Mouse (Mus musculus) cerebellum, postnatal 36 days (tissue): Measurements from ENCODE around the gene Dst.

ENCODE experiments used
- DNase-seq, 2 experiments: peaks; one replicate each; pipeline ENCODE4 v3.0.0; 2021 to 2022; ENCODE audit warnings: mixed read lengths in 2 of 2

Gene Dst

DNA sequence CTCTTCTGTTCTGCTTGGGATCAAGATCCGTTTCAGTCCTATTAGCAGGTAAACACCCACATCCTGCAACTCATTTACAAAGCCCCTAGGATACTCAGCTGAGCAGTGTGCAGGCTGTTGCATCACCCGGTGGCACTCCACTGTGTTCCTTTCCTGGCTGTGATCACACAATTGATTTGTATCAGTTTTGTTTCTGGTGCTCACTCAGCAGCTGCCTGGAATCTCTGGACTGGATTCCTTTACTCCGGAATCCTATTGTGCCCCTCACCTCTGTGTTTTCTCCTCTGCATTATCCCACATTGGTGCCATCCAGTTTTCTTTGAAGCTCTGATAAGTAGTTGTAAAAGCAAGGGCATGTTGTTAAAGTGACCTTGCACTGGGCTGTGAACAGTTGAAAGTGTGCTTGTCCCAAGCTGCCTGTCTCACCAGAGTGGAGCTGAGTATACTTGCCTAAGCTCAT, 195.7 kb downstream of the Dst start:
- DNase-seq, result no peak

DNA sequence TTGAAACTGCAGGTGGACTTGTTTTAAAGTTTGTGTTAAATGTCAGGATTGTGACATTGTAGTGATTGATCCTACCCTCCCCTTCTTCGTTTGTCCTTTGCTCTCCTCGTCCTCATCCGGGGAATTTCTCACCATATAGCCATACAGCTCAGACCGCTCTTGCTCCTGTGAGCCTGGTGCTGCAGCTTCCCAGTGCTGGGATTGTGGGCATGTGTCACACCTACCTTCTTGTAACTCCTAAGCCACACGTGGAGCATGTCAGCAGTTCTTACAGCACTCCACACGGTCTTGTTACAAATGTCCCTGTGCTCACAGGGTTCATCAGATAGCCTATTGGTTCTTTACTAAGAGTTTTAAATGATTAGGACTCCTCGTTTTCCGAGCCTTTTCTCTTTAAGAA, 196.8 kb downstream of the Dst start:
- no peak for DNase-seq

DNA sequence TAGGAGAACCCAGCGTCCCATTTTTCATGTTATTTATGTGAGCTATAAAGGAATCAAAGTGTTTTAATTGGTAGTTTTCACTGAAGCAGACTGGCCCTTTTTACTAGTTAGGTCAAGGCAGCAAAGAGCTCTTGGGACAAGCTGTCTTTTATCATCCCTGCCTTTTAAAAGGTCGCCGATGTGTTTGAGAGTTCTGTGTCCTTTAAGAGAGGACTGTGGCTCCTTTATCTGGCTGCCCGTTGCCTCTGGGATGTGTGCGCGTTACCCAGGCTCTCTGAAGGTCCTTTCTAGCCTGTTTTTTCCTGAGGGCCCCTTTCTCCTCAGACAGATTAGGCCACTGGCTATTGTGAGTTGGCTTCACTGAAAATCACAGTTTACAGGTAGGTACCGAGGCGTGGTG, 198.6 kb downstream of the Dst start:
- DNase-seq, result no peak

DNA sequence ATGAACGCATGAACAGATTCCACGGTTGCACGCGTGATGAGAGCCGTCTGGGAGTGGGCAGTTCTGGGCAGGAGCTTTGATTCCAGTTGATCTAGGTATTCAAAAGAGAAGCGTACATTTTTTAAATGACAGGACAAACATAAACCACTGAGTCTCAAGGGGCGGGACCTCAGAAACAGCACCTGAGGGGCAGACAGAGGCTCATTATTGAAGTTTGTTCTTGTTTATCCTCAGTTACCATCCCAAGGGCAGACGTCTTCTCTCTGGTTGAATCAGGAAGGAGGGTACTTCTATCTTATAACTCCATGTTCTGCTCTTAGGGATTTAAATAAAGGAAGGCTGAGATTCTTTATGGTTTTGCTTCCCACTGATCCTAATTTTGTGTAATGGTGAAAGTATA, 199.1 kb downstream of the Dst start:
- DNase-seq, result no peak

DNA sequence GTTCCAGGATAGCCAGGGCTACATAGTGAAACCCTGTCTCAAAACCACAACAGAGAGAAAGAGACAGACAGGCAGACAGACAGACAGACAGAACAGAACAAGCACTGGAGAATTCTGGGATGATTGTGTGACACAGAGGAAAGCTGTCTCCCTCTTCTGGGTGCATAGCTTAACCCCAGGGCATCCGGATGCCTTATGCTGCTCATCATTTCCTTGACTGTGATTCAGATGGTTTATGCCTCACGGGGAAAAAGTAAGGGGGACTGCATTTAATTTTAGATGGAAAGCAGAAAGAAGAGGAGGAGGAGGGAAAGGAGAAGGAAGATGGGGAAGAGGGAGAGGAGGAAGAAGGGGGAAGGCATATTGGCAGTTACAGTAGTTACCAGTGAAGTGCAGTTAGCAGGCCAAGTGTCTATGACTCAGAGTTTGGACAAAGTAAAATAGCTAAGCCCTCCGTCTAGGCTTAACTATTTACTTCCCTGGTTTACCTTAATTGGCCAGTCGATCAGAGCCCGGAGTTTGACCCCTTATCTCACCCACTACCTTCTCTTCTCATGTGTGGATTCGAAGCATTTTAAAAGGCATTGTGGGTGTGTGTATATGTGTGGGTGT, 201.7 kb downstream of the Dst start:
- no peak for DNase-seq

DNA sequence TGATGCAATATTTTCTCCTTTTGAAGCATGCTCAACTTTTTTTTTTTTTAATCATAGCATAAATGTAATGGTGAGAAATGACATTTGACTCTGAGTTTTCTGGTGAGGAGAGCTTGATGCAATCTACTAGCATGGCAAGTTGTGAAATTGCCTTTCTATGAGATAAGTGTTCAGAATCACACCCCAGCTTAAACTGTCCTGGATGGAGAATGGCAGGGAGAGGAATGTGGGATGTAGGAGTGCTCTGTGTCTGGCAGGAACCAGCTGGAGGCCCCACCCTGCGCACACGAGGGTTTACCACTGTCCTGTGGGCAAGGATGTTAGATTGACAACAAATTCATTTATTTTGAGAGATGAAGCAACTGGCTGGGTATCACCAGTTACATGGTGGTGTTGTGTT, 202.8 kb downstream of the Dst start:
- no peak for DNase-seq

DNA sequence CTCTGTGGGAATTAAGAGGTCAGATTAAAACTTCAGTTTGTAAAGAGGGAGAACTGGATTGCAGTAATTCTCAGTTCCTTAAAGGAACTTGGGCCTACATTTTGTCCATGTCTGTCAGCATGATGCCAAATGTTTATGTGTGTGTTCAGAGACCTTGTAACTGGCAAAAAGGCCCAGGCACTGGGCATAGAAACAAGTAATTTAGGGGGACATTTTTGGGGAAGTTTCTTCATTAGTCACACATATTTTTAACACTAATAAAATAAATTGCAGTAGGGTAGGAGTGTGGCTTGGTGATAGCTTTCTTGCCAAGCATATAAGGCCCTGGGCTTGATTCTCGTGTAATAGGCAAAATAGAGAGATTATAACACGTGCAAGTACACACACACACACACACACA, 203.9 kb downstream of the Dst start:
- DNase-seq, result no peak

DNA sequence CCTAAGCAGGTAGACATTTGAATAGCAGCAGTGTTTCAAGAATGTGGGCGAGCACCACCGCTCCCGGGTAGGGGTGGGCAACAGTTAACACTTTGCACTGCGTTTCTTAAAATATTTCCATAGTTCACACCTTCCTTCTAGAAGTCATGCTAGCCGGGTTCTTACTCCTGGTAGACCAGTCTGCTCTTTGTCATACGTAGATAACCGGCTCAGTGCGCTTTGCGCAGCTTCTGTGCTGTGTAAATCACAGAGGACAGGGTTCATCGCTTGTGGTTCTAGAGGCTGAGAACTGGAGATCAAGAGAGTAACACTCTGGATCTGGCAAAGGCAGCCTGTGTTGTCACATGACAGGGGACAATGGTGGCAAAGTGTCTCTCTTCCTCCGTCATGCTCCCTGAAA, 208.4 kb downstream of the Dst start:
- no peak for DNase-seq

DNA sequence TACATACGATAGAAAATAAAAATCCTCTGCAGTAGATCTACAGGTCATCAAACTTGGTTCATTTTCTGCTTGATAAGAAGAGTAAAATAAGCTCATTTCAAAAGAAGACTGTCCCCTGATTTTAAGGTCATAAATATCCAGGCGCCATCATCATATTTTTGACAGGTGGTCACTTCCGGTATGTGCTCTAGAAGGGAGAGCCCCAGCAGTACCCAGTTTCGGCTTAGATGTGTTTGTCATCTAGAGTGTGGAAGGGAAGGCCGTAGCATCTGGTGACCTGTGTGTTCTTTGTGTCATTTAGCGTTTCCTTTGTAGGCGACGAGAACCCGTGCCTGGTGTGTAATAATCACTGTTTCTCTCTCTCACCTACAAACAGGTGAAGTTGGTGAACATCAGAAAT, 209.0 kb downstream of the Dst start:
- no peak for DNase-seq

DNA sequence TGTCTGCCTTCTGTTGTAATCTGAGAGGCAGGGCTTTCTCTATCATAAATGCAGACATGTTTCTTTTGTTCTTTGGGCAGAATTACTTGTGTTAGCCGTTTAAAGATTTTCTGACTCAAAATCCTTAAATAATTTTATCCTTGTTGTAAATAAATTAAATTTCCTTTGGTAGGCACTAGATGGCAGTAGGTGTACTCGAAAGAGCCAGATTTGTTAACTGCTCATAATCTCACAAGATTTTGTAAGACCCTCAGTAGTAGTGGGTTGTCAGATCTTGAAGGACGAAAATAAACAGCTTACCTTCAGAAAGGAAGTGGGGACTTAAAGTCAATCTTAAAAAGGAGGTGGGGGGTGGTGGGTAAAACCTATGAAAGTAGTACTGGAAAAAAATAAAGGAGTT, 209.7 kb downstream of the Dst start:
- no peak for DNase-seq

DNA sequence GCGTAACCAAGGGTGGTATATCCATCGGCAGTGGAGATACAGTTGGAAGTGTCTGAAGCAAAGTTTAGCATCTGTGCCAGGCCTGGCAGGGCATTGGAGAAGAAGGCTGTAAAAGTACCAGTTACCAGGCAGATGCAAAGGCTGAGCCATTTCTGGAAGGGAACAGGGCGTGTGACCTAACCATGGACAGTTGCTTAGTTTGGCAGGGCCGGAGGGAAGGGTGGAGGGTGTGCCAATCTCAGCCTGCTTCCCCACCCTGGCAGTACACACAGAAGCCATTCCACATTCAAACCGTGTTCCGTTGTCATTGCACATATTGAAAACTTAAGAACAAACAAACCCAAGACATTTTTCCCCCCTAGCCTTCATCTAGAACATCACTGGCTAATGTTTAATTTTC, 212.0 kb downstream of the Dst start:
- DNase-seq, result peak in 1 of 2 experiments; percentile 33

DNA sequence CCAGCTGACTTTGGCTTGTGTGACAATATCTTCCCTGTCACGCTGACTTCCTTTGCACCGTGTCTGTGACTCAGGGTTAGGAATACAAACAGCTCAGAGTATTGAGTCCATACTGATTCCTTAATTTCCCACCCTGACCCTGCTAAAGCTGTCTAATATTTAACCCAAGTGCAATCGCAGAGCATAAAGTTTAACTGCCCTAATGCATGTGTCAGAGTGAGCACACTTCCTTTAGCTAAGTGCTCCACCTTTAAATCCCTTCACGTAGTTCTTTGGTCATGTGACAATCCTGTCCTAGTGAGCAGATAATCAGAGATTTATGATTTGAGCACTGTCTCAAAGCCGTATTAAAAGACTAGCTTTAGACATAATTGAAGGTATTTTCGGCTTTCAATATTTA, 212.6 kb downstream of the Dst start:
- DNase-seq, result no peak

DNA sequence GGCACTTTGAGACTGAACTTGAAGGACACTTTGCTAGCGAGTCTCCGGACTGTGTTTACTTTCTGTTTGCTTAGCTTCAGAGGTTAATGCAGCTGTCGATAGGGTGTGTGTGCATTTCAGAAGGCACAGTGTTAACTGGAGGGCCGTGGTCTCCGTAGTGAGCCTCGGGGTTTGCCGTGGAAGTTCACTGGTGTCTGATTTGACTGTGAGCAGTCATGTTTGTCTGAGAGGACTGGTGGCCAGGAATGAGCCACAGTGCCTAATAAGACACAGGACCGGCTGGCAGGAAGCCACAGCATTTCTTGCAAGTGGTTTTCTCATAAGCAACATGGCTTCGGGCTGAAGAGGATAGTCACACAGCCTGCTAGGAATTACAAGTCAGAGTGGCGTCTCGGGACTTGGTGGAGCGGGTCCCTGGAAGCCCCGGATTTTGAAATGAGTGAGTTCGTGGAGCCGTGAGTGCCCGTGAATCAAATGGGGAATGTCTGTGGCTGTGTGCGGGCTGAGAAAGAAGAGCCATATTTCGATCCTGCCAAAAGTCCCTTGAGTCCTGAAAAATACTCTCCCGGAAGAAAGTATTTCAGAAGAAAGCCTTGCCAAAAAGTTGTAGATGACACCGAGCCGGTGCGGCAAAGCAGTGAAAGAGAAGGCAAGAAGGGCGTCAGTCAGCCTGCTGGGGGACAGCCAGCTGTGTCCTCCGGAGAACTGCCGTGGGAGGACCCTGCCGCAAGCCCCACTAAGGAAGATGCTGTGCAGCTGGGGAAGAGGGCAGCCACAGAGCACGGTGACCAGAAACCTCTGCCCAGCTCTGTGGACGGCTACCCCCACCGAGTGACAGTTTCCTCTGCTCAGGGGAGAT, 213.4 kb downstream of the Dst start:
- peak; percentile 69 to 75 for DNase-seq

DNA sequence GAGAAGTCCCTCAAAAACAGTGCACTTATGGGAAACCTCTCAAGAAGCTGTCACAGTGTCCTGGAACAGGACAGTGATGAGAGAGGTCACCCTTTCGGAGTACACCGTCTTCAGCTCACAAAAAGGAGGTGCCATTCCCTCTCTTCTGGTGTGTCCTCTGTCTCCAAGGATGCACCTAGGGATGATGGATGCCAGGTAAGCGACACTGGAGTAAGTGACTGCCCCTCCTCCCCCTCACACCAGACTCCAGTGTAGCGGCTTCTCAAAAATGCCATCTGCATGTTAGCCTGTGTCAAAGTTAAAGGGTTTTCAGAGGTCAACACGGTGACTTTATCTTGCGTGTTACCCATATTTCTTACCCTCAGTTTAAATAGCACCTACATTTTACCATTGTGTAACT, 214.2 kb downstream of the Dst start:
- no peak for DNase-seq

DNA sequence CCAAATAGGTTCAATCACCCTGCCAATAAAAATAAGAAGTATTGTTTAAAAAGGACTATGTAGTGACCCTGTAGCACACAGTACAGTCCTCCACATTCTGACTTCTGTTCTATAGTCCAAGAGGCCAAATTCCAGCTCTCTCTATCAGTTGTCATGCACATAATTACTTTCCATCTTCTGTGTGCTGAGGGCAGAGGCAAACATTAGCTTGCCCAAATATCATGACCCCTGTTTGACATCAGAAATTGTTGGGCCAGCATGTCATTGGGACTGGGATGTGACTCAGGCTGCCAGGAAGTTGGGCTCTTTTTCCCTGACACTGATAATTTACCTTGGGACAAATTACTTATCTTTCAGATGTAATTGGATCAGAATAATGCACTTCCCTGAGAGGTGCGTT, 214.9 kb downstream of the Dst start:
- DNase-seq, result no peak

DNA sequence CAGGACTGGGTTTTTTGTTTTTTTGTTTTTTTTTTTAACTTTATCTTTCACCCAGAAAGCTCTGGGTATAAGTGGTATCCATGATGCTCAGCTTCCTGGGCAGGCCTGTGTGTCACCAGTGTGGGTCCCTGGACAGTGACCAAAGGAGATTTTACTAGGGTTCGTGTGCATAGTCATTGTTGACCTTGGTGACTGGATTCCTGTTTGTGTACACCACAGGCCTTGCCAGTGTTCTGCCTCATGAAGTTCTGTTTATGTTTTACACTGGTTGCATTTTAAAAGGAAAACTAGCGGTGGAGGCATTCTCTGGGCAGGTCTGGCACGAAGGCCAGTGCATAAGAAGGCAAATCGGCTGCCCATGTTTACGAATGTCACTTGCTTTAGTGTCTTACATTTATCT, 215.3 kb downstream of the Dst start:
- no peak for DNase-seq

DNA sequence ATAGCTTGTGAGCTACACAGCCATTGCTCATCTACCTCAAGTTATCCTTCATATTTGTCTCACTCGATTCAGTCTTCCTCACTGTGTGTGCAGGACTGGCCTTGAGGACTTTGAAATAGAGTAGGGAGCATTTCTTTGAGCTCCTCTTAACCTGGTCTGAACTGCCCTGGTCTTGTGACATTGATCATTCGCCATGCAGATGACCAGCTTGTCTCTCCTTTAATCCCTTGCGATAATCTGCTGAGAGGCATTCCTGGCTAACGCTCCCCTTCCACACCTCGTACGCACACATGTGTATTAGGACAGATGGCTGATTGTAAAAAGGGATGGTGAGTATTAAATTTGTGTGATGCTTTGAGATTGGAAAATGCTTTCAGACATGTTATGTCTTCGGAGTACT, 216.4 kb downstream of the Dst start:
- no peak for DNase-seq

DNA sequence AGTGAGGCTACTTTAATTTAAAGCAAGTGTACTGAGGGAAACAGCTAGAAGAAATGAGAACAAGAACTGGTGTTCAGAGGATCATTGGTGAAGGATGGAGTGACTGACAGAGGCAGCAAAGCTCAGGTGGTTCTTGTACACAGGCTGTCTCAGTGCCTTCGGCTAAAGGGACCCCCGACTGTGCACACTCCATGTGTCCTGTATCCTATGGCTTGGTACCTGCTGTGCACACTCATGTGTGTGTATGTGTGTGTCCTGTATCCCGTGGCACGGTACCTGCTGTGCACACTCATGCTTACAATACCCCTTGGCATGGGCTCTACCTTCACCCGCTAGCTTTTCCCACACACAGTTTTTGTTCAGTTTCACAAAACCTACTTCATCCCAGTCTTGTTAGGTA, 217.1 kb downstream of the Dst start:
- DNase-seq, result no peak

DNA sequence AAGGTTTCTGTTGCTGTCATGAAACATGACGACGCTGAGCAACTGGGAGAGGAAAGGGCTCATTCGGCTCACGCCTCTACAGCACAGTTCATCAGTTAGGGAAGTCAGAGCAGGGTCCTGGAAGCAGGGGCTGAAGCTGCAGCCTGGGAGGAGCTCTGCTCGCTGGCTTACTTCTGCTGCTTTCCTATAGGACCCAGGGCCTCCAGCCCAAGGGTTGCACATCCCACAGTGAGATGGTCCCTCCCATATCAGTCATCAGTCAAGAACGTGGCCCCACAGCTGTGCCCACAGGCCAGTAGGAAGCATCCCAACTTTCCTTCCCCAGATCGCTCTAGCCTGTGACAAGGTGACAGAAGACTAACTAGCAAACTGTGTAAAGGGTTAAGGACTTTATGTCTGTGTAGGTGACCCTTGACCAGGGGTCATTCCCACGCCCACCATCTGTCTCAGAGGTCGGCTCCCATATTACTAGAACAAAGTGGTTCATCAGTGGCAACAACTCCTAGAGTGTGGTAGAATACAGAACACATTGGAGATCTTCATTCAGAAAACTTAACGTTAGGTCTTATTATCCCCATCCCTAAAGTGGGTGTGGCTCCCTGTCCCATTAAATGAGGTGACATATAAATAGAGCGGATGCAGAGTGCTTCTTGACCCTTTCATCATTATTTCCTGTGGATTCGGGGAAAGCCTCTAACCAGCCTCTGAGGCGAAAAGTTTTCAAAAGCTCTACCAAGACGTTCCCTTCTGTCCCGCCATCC, 219.9 kb downstream of the Dst start:
- no peak for DNase-seq

DNA sequence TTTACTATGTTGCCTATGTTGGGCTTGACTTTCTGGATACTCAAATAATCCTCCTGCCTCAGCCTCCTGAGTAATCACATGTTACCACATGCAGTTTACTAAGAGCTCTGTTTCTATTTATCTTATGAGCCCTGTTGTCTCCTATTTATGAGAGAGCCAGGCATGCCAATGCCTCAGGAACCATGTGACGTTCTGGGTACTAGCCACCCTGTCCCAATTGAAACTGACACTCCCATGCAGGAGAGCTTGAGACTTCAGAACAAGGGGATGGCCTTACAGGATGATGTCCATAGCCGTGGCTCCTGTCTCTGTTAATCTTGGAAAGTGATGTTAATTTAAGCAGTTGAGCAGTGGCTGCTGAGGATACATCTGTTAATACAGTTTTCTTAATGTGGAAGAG, 220.8 kb downstream of the Dst start:
- DNase-seq, result no peak

DNA sequence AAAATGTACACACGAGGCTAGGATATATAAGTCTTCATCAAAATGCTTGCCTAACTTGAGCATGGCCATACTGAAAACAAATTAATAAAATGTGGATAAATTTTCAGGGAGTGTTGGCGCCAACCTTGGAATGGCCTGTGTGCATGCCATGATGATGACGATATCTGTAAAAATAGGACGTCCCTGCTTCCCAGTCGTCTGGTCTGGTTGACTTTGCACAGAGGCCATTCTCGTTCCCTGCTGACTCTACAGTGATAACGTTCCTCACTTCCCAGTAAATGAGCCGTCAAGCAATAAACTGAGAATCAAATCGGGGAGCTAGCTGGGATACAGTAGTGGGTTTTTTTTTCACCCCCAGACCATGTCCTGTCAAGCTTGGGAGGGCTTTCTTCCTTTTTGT, 221.7 kb downstream of the Dst start:
- no peak for DNase-seq

DNA sequence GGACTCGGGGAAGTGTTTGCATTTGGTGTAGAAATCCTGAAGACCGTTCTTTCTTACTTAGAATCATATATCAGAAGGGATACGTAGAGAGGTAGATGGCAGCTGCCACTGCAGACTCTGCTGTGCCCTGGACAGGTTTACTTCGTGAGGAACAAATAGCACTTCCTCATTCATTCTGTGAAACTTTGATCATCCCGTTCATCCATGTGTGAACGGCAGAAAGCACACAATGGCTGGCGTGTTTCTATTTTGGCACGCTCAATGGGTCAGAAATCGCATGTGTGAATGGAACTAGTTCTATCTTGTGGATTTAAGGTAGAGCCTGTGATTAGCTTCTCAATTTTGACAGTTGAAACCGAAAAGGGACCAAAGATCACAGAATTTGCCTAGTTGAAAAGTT, 222.8 kb downstream of the Dst start:
- no peak for DNase-seq

DNA sequence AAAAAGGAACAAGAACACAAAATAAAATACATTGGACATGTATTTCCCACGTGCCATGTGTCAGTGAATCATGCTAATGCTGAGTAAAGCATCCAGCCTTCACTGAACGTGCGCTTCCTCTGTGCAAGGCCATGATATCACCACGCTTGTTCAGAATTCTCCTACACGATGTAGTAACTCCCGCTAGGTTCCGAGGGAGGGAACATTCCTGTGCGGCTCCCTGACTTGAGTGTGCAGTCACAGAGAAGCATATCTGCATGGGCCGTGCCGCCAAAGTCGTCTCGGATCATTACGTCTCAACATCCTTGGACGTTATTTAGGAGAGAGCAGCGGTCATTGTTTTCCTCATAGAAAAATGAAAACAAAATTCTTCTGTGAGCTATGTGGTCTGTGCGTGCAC, 224.8 kb downstream of the Dst start:
- no peak for DNase-seq

DNA sequence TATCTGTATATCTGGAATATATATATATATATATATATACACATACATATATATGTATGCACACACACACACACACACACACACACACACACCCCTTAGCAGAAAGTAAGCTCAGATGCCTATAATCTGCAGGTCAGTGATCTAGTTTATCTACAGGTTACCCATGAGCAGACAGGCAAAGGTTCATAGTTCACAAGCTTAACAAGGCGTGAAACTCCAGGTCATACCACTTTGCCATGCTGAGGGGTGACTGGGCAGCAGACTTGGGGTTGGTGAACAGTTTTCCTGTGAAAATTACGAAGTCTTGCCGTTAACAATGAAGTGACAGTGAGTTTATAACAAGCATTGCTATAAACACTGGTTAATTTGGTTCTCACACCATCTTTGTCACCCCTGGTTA, 227.5 kb downstream of the Dst start:
- no peak for DNase-seq
